Mouse (Mus musculus): ENCODE data around the gene Eif4a1. TPM values are rescaled to one million over a fixed set of nuclear protein-coding genes. Genes with fewer than 3 reads are reported as not detected.

The Eif4a1 gene
- polyA plus RNA-seq, 1 experiment from 2014 or later: 695 TPM

- Histone ChIP-seq H3K36me3 (ENCODE audit: insufficient read depth) (peaks cover 66% of the 10 kb centered on the region), H3K27ac (ENCODE audit: low read depth) (no peak overlapping the region), H3K9me3 (ENCODE audit: low read depth, low read length) (no peaks in the 10 kb centered on the region), H3K4me1 (ENCODE audit: insufficient read depth) (no peaks in the 10 kb centered on the region), H3K4me3 (ENCODE audit: low read depth, low read length) (no peak overlapping the region), H3K4me2 (no peak overlapping the region), H3K27me3 (ENCODE audit: insufficient read depth, low read length) (no peaks in the 10 kb centered on the region), H3K9ac (no peak overlapping the region)
- whole genome bisulfite sequencing: 66% methylated on average over 5 of the region's 5 CpGs
- DNase-seq: no peak
- no peak for TF ChIP-seq CTCF (IDR thresholded peaks at IDR 0.05; ENCODE audit: low read depth)
- ATAC-seq (ENCODE audit: insufficient read depth): no peak
These were observed 16.2 kb downstream of the Eif4a1 start for GRCm38 (mm10) chr11:69656065-69656455.

GRCm38 (mm10) chr11:69655264-69656064 lies 16.8 kb downstream of the Eif4a1 start, which contains the start of gene Sox15:
Sox15 (plus strand) TSS chr11:69655314.
- Histone ChIP-seq H3K4me3 (ENCODE audit: low read depth, low read length) (no peak within 1 kb of the TSS), H3K9ac (no peak within 1 kb of the TSS), H3K4me1 (ENCODE audit: insufficient read depth) (no peaks in the 10 kb centered on the region), H3K4me2 (peak within 1 kb of the TSS; percentile 32), H3K9me3 (ENCODE audit: low read depth, low read length) (no peaks in the 10 kb centered on the region), H3K27ac (ENCODE audit: low read depth) (peak within 1 kb of the TSS; percentile 33; the same call in 1 of the 2 replicates), H3K36me3 (ENCODE audit: insufficient read depth) (peaks cover 72% of the 10 kb centered on the region), H3K27me3 (ENCODE audit: insufficient read depth, low read length) (no peaks in the 10 kb centered on the region)
- WGBS: 19% methylated on average over 34 of the region's 34 CpGs
- peak; percentile 83 for ATAC-seq (ENCODE audit: insufficient read depth)
- peak; percentile 84 for TF ChIP-seq CTCF (IDR thresholded peaks at IDR 0.05; ENCODE audit: low read depth)
- peak; percentile 93 for DNase-seq

- ATAC-seq (ENCODE audit: insufficient read depth): no peak
- 28% methylated on average over 9 of the region's 9 CpGs for WGBS
These were observed 17.5 kb downstream of the Eif4a1 start for GRCm38 (mm10) chr11:69654760-69655159.

GRCm38 (mm10) chr11:69653399-69653798 lies 18.8 kb downstream of the Eif4a1 start:
- Histone ChIP-seq H3K27ac (ENCODE audit: low read depth) (no peak overlapping the region), H3K4me2 (no peak overlapping the region), H3K36me3 (ENCODE audit: insufficient read depth) (peaks cover 81% of the 10 kb centered on the region), H3K9ac (no peak overlapping the region), H3K9me3 (ENCODE audit: low read depth, low read length) (no peaks in the 10 kb centered on the region), H3K27me3 (ENCODE audit: insufficient read depth, low read length) (no peaks in the 10 kb centered on the region), H3K4me1 (ENCODE audit: insufficient read depth) (no peaks in the 10 kb centered on the region), H3K4me3 (ENCODE audit: low read depth, low read length) (no peak overlapping the region)
- 73% methylated on average over 5 of the region's 5 CpGs for WGBS
- no peak for TF ChIP-seq CTCF (IDR thresholded peaks at IDR 0.05; ENCODE audit: low read depth)
- DNase-seq (no peak), ATAC-seq (ENCODE audit: insufficient read depth) (no peak)

More at GRCm38 (mm10) chr11:69654760-69655159, 17.5 kb downstream of the Eif4a1 start:
- H3K4me2 ChIP-seq: no peak overlapping the region
- DNase-seq: peak; percentile 21
- no peak overlapping the region for H3K9ac ChIP-seq
- no peak overlapping the region for H3K4me3 ChIP-seq (ENCODE audit: low read depth, low read length)
- TF ChIP-seq CTCF (IDR thresholded peaks at IDR 0.05; ENCODE audit: low read depth): no peak
- peaks cover 75% of the 10 kb centered on the region for H3K36me3 ChIP-seq (ENCODE audit: insufficient read depth)
- H3K27ac ChIP-seq (ENCODE audit: low read depth): peak overlapping the region; percentile 33; the same call in 1 of the 2 replicates
- no peaks in the 10 kb centered on the region for H3K27me3 ChIP-seq (ENCODE audit: insufficient read depth, low read length)
- no peaks in the 10 kb centered on the region for H3K9me3 ChIP-seq (ENCODE audit: low read depth, low read length)
- H3K4me1 ChIP-seq (ENCODE audit: insufficient read depth): no peaks in the 10 kb centered on the region

GRCm38 (mm10) chr11:69645860-69646259 lies 26.4 kb downstream of the Eif4a1 start:
- WGBS: 91% methylated on average over 5 of the region's 5 CpGs
- Histone ChIP-seq H3K4me1 (ENCODE audit: insufficient read depth) (no peaks in the 10 kb centered on the region), H3K36me3 (ENCODE audit: insufficient read depth) (peaks cover 98% of the 10 kb centered on the region), H3K4me3 (ENCODE audit: low read depth, low read length) (no peak overlapping the region), H3K9me3 (ENCODE audit: low read depth, low read length) (no peaks in the 10 kb centered on the region), H3K27me3 (ENCODE audit: insufficient read depth, low read length) (no peaks in the 10 kb centered on the region), H3K4me2 (no peak overlapping the region), H3K27ac (ENCODE audit: low read depth) (no peak overlapping the region), H3K9ac (no peak overlapping the region)
- no peak for ATAC-seq (ENCODE audit: insufficient read depth)
- TF ChIP-seq CTCF (IDR thresholded peaks at IDR 0.05; ENCODE audit: low read depth): no peak
- DNase-seq: no peak

- Histone ChIP-seq H3K4me1 (ENCODE audit: insufficient read depth) (peaks cover 11% of the 10 kb centered on the region), H3K9ac (peak overlapping the region; percentile 24; the same call in 1 of the 2 replicates), H3K36me3 (ENCODE audit: insufficient read depth) (peaks cover 30% of the 10 kb centered on the region), H3K4me2 (peak overlapping the region; percentile 69), H3K9me3 (ENCODE audit: low read depth, low read length) (no peaks in the 10 kb centered on the region), H3K27ac (ENCODE audit: low read depth) (no peak overlapping the region), H3K4me3 (ENCODE audit: low read depth, low read length) (no peak overlapping the region), H3K27me3 (ENCODE audit: insufficient read depth, low read length) (no peaks in the 10 kb centered on the region)
- ATAC-seq (ENCODE audit: insufficient read depth) (no peak), DNase-seq (no peak)
- no peak for TF ChIP-seq CTCF (IDR thresholded peaks at IDR 0.05; ENCODE audit: low read depth)
- 66% methylated on average over 3 of the region's 3 CpGs for WGBS
These were observed 36.8 kb downstream of the Eif4a1 start for GRCm38 (mm10) chr11:69635471-69635870.

GRCm38 (mm10) chr11:69633128-69633866 lies 38.9 kb downstream of the Eif4a1 start:
- Histone ChIP-seq H3K27me3 (ENCODE audit: insufficient read depth, low read length) (no peaks in the 10 kb centered on the region), H3K27ac (ENCODE audit: low read depth) (peak overlapping the region; percentile 97), H3K4me3 (ENCODE audit: low read depth, low read length) (peak overlapping the region; percentile 93), H3K4me2 (peak overlapping the region; percentile 69), H3K9ac (peak overlapping the region; percentile 94), H3K4me1 (ENCODE audit: insufficient read depth) (peaks cover 11% of the 10 kb centered on the region), H3K36me3 (ENCODE audit: insufficient read depth) (peaks cover 12% of the 10 kb centered on the region; the same call in 1 of the 2 replicates), H3K9me3 (ENCODE audit: low read depth, low read length) (no peaks in the 10 kb centered on the region)
- ATAC-seq (ENCODE audit: insufficient read depth): peak; percentile 71
- TF ChIP-seq CTCF (IDR thresholded peaks at IDR 0.05; ENCODE audit: low read depth): no peak
- WGBS: under 1% methylated on average over 49 of the region's 50 CpGs
- no peak for DNase-seq

Data from lung, embryonic 14.5 days (tissue).